Mouse (Mus musculus): ENCODE measurements around the gene Gjb3. TPM values are rescaled to one million over a fixed set of nuclear protein-coding genes. Genes with fewer than 3 reads are reported as not detected.

Gene Gjb3
- 10.6 and 15.5 TPM in 2 replicates for polyA plus RNA-seq (2012; rRNA removed)

DNA sequence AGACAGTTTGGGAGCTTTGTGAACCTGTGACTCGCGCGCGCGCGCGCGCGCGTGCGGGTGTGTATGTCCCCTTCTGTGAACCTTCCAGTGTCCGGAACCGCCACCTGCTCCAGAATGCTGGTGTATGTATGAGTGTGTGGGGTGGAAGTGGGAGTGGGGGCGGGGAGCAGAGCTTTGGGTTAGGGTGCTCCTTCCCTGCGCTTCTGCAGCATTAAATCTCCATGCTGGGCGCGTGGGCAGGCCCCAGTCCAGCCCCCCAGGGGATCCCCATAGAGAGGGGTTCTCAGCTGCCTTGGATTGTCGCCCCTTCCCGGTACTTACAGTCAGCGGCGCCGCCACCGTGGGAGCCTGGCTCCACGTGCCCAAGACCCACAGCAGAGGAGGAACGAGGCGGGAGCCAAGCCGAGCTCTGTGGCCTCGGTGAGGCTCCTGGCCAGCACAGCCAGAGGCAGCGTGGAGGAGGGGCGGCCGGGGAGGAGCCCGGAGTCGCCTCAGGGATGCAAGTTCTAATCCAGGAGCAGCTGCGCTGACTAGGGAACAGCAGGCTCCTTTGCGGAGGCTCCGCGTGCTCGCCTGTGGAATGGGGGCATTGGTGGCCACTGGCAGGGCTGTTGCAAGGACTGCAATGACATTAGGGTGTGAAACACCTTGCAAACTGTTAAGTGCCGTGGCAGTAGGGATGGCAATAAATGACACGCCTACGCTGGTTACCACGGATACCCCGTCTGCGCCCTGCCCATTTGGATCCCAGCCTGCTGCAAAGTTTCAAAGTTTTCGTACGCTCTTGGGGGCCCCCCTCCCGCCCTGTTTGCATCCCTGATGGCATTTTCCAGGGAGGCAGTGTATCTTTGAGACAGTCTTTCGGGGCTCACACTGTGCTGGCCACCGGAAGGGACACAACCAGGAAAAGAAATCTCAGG lies at the start of gene Gjb3:
Gene Gjb3, minus strand, starts transcription at position 664 of the 920 bp plus-strand sequence.

DNA sequence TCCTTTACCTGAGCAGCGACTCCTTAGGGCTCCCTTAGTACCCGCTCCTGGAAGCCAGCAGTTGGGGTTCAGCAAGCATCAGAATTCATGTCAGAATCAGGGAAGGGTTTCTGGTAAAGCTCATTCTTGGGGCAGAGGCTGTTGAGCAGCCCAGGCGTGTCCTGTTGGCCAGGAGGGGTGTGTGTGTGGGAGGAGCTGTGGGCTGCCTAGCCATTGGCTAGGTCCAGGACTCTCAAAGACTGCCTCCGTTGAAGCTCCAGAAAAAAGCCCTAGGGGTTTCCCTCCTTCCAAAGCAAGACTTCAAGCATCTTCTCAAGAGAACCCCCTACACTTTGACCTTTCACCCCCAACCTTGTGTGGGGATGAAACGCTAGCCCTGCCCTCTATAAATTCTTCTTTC lies 27.4 kb upstream of the Gjb3 start, which contains the start of gene Gjb5:
Gene Gjb5, minus strand, starts transcription at position 164 of the 400 bp plus-strand sequence.

DNA sequence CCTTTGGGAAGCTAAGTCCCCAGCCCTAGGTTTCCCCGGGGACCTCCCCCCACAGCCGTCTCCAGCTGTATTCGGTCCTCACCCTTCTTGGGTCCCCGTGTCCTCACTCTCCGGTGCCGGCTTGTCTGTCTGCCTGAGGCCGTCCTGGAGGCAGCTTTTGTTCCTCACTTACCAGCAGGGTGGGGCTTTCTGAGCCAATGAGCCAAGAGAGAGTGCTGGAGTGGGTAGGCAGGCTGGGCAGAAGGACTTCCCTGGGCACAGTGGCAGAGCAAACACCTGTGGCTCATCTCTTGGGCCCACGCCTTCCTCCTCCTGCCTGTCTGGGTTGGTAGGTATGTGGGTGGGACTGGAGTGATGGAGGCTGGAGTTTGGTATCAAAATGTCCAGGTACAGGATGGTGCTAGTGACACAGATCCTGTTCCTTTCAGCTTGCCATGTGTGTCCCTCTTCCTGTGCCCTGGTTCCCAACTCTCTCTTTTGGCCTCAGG lies 23.4 kb upstream of the Gjb3 start, which contains the start of gene Gjb4:
Gene Gjb4, minus strand, starts transcription at position 131 of the 488 bp plus-strand sequence.

DNA sequence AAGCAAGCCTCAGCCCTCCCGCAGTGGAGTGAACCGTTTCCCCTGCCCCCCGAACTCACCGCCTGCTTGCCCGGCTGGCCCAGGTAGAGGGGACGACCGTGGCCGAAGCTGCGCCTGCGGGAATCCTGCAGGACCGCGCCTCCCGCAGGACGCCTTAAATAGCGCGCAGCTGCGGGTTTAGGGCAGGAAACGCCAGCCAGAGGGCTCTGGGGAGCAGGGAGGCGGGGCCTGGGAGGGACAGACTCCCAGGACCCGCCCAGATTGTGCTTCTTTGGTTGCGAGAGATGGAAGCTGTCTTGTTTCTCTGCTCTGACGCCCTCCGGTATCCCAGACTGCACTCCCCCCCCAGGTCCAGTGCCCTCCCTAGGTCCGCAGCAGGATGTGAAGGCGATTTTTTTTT lies 16.8 kb downstream of the Gjb3 start, which contains the start of gene Gja4:
Gene Gja4, minus strand, starts transcription at position 179 of the 400 bp plus-strand sequence.

Other genes with a start within 250 kb of the Gjb3 start
- 4.3 and 5.6 TPM in 2 replicates for gene Tmem35b, start 207.2 kb downstream of the Gjb3 start, polyA plus RNA-seq (2012; rRNA removed)
- 0.43 and 0.68 TPM in 2 replicates for gene Dlgap3, start 161.6 kb downstream of the Gjb3 start, polyA plus RNA-seq (2012; rRNA removed)
- 9.2 and 15.6 TPM in 2 replicates for gene Smim12, start 87.1 kb downstream of the Gjb3 start, polyA plus RNA-seq (2012; rRNA removed)
- gene Gja4, start 16.8 kb downstream of the Gjb3 start, polyA plus RNA-seq (2012; rRNA removed): 8.2 and 8.5 TPM in 2 replicates
- 5.9 and 12.3 TPM in 2 replicates for gene Gjb4, start 23.2 kb upstream of the Gjb3 start, polyA plus RNA-seq (2012; rRNA removed)
- 4.0 and 4.1 TPM in 2 replicates for gene Gjb5, start 27.3 kb upstream of the Gjb3 start, polyA plus RNA-seq (2012; rRNA removed)

All from stomach, adult 2 months (tissue).